Mouse (Mus musculus) stomach, postnatal 0 days (tissue): ENCODE measurements around the gene Vps13c.

ENCODE experiments used
- CTCF ChIP-seq: IDR thresholded peaks from 2 replicates; pipeline ENCODE4 v1.5.1; 2016; ENCODE audit warnings: antibody characterized with exemption, low read depth, mild to moderate bottlenecking, moderate library complexity
- EP300 ChIP-seq: optimal IDR thresholded peaks from 2 replicates; pipeline ENCODE3; 2016; ENCODE audit warnings: antibody characterized with exemption

GRCm38 (mm10) chr9:67793501-67793900, 46.7 kb upstream of the Vps13c start:
- TF ChIP-seq CTCF (no peak), EP300 (no peak)
